Mouse (Mus musculus) telencephalon, adult 2 months (tissue): ENCODE data around the gene Rpl31.

Source experiments
- DNase-seq: peaks from one replicate; pipeline ENCODE4 v3.0.0-alpha.2; 2011; ENCODE audit warnings: low read depth, low spot score

The Rpl31 gene

DNA sequence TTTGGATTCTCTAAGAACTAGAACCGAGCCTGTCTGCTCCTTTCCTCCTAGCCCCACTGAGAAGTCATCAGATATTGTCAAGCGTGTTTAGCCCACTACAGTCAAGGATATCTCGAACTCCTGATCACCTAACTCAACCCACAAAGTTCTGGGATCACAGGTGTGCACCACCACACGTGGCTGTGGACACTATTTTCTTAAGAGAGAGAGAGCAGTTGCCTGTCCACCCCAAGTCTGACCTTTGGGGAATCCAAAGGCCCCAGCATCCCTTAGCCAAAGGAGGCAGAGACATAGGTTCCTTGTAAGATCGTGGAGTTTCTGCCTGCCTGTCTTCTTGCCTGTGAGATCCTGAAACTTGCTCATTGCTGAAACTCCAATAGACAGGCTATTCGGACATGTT is 597 bp upstream of the Rpl31 start:
- no peak for DNase-seq

- DNase-seq: no peak
Observed at GRCm38 (mm10) chr1:39368267-39368841, 712 bp downstream of the Rpl31 start.

GRCm38 (mm10) chr1:39370431-39370830 is 2.8 kb downstream of the Rpl31 start:
- DNase-seq: no peak

- DNase-seq: no peak
Observed at GRCm38 (mm10) chr1:39372220-39372843, 4.7 kb downstream of the Rpl31 start.

- no peak for DNase-seq
Observed at GRCm38 (mm10) chr1:39373378-39373777, 5.7 kb downstream of the Rpl31 start.

- DNase-seq: no peak
Observed at GRCm38 (mm10) chr1:39374231-39374809, 6.7 kb downstream of the Rpl31 start.

GRCm38 (mm10) chr1:39376121-39376520 is 8.5 kb downstream of the Rpl31 start:
- DNase-seq: no peak

DNA sequence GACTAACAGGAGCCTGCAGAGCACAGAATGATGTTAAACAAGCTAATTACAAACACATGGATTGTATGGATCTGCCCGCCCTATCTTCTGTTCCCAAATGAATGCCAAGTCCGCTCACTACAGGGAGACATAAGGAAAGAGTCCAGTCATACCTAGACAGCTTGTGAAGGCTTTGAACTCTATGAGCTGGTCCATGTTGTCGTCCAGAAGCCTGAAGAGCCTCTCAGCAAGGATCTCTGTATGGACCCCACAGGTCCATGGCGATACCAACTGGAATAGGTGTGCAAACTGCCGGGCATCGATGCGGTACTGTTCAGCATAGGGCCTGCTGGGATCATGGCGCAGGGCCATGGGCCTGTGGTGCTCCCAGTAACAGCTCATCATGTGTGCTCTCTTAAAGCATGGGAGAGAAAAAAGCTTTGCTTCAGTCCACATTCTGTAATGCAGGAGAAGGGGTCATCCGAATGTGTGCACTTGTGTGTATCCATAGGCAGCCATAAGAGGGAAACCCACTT is 9.1 kb downstream of the Rpl31 start:
- no peak for DNase-seq

DNA sequence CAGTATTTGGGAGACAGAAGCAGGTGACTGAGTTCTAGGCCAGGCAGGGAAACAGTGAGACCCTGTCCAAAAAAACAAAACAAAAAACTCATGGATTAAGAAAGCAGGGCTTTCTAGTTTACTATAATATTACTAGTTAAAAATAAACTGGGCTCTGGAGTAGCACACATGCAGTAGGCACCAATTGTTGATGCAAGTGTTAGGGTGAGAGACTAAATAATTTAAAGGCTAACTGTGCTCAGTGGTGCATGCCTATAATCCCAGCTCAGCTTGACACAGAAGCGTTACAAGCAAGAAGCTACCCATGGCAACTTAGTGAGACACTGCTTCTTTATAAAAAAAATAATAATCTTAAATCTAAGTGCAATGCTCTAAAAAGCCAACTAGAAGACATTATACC is 10.9 kb downstream of the Rpl31 start:
- DNase-seq: no peak

GRCm38 (mm10) chr1:39379021-39379420 is 11.4 kb downstream of the Rpl31 start:
- DNase-seq: no peak

GRCm38 (mm10) chr1:39381017-39381416 is 13.4 kb downstream of the Rpl31 start:
- DNase-seq: no peak

DNA sequence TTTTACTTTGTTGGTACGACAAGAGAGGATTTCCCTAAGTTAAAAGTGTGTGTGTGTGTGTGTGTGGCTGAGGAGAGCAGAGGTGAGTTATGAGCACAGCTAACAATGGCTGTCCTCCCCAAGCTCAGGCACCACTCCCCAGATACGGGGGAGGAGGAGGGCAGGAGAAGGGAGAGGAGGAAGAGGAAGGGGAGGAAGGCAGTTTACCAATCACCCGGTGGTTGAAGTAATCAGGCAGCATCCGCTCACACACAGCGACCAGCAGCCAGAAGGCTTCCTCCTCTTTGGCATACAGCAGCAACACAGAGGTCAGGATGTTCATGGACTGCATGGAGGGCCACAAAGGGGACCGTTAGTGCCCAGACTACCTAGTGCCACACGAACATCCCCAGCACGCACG is 17.3 kb downstream of the Rpl31 start:
- DNase-seq: no peak

- no peak for DNase-seq
Observed at GRCm38 (mm10) chr1:39386456-39386855, 18.8 kb downstream of the Rpl31 start.

DNA sequence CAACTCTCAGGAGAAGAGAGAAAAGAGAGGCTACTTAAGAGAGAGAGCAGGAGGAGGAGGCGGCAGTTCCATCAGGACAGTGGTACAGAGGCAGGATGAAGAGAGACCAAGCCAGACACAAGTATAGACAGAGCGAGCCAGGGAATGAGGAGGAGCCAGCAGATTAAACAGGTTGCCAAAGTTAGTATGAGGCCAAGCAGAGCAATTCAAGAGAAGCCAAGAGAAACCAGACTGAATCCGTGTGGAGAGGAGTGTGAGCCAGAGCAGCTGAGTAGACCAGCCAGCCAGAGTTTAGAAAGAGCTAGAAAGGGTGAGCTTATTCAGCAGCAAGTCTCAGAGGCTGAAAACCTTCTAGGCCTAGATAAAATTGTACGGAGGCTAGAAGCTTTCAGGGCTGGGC is 19.9 kb downstream of the Rpl31 start:
- DNase-seq: no peak

DNA sequence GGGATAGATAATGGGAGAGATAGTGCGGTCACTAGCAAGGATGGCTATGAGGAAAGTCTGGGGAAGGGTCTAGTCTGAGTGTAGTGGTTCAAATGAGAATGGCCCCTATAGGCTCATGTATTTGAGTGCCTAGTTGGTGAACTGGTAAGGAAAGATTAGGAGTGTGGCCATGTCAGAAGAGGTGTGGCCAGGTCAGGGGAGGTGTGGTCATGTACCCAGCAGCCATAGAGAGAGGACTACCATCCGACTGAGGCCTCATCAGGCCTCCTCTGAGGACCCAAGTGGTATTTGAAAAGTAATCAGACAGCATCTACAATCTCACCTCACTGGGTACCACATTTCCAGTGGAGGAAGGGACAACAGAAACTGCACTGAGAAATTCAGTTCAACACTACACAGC is 20.5 kb downstream of the Rpl31 start:
- DNase-seq: no peak

GRCm38 (mm10) chr1:39389338-39389737 is 21.7 kb downstream of the Rpl31 start:
- no peak for DNase-seq

- DNase-seq: no peak
Observed at GRCm38 (mm10) chr1:39391652-39392051, 24.0 kb downstream of the Rpl31 start.

- peak; percentile 19 for DNase-seq
Observed at GRCm38 (mm10) chr1:39392189-39392588, 24.5 kb downstream of the Rpl31 start.

DNA sequence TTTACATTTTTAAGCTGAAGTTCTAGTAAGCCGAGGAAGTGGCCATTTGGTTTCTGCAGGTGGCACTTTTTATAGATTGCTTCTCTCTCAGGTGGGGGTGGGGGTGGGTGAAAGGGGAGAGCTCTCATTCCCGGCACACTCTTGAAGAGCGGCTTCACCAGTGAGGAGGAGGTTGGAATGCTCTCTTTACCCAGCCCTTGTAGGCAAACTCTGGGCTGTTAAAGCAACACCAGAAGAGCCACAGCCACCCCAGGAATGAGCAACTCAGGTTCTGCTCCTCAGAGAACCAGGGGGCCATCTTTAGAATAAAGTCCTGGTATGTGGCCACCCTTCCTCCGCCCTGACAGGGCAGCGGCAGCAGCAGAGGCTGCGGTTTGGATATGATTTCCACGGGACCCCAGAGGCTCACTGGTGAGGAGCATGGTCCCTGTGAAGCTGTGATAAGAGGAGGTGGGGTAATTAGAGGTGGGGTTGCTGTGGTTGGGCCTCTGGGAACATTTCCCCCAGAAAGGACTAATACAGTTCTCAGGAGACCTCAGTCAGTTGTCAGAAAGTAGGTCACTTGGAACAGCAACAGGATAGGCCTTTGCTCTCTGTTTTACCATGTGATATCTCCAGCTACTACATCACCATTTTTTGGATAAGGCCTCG is 25.7 kb downstream of the Rpl31 start:
- no peak for DNase-seq

- DNase-seq: no peak
Observed at GRCm38 (mm10) chr1:39394096-39394495, 26.5 kb downstream of the Rpl31 start.

GRCm38 (mm10) chr1:39394650-39395049 is 27.0 kb downstream of the Rpl31 start:
- no peak for DNase-seq

DNA sequence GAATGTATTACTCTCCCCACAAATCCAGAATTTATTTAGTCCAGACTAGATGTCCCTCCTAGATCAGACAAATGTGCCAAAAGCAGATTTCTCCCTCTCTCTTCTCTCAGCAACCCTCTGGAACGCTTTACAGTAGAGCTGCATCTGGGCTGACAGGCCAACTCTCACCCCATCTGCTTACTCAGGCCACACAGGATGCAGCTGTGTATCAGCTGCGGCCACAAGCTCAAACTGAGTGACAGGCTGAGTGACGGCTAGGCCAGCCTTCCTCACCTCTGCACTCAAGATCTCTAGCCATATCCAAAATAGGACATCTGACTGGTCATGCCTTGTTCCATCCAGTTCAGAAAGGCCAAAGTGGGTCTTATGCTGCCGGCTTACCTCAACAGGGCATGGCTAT is 28.7 kb downstream of the Rpl31 start:
- no peak for DNase-seq

DNA sequence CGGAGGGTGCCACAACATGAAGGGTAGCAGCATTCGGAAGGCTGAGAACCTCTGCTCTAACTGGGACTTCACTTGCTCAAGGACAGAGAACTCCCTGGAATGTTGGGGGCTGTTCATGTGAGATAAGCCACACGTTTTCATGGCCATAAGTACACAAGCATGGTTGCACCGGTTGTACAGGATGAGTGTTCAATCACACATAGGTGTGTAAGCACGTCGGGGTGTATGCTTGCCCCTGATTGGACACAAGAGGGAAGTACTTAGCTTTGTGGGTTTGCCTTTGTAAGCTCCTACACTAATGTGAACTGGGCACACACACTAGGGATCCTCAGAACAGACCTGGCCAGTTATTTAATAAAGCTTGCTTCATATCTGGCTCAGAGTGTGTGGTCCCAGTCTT is 30.6 kb downstream of the Rpl31 start:
- DNase-seq: no peak
